Mouse (Mus musculus): ENCODE measurements around the gene Tmem208.
A peak's percentile ranks its signal among the peaks of the same experiment; 100 is the strongest.

Gene Tmem208

GRCm38 (mm10) chr8:105326968-105327367 is 814 bp downstream of the Tmem208 start:
- DNase-seq (ENCODE audit: low spot score): no peak

- no peak for DNase-seq (ENCODE audit: low spot score)
Observed at GRCm38 (mm10) chr8:105330325-105330724, 4.2 kb downstream of the Tmem208 start.

GRCm38 (mm10) chr8:105331469-105331868 is 5.3 kb downstream of the Tmem208 start:
- no peak for DNase-seq (ENCODE audit: low spot score)

GRCm38 (mm10) chr8:105331931-105332330 is 5.8 kb downstream of the Tmem208 start:
- no peak for DNase-seq (ENCODE audit: low spot score)

DNA sequence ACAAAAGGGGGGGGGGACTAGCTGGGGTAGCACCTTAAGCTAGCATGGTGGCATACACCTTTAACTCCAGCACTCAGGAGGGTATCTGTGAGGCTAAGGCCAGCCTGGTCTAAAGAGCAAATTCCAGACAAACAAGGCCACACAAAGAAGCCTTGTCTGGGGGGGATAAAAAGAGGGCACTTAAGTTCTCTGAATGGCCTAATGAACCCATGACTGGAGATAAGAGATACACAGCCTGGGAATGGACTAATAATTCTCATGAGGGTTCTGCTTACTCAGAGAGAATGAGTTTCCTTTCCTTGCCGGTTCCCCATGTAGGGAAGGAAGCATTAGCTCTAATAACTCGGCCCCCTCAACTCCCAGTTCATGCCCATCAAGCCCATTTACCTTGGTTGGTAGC is 6.4 kb downstream of the Tmem208 start:
- DNase-seq (ENCODE audit: low spot score): no peak

DNA sequence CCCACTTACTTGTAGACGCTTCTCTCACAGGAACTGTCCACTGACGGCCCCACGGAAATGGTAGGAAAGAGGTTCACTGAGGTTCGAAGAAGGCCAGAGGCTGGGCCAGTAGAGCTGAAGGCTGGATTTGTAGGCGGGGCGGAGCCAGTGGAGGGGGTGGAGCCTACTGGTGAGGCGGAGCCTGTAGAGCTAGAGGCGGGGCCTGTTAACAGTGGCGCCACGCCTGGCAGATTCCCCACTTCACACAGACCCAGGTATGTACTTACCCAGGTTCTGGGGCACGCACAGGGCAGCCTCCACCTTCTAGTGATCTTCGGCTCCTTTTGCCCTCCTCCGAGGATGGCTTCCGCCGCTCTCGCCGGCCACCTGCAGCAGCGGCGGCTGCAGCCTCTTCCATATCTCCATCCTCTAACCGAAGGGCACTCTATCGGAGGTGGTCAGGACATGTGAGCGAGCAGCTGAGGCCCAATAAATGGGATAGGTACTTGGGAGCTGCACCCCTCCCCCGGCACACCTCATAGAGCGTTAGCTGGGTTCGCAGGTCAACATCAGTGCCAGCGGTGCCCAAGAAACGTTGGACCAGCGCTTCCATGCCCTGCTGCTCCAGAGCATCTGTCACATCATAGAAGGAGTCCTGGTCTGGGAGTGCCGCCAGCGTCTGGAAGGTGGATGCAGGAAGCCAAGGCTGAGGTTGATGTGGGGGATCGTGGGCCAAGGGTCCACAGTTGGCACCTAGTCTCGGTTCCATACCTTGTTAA is 10.4 kb downstream of the Tmem208 start:
- DNase-seq (ENCODE audit: low spot score): no peak

DNA sequence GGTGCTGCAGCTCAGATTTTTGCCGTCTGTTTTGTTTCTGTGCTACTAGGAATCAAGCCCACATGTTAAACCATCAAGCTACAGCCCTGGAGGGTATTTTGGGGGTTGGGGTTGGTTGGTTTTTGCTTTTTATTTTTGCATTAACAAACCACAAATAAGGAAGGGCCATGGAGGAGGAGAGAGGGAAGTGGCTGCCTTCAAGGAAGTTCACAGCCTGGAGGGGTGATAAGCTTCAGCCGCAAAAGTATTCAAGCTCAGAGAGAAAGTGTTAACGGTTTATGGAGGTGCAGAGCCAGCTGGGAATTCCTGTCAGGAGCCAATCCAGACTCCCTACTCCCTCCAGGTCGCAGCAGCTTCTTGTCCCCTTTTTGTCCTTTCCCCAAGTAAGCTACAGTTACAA is 12.8 kb downstream of the Tmem208 start:
- no peak for DNase-seq (ENCODE audit: low spot score)

GRCm38 (mm10) chr8:105339886-105340635 is 13.9 kb downstream of the Tmem208 start:
- no peak for DNase-seq (ENCODE audit: low spot score)

GRCm38 (mm10) chr8:105341399-105341798 is 15.2 kb downstream of the Tmem208 start:
- no peak for DNase-seq (ENCODE audit: low spot score)

- no peak for DNase-seq (ENCODE audit: low spot score)
Observed at GRCm38 (mm10) chr8:105342768-105343167, 16.6 kb downstream of the Tmem208 start.

DNA sequence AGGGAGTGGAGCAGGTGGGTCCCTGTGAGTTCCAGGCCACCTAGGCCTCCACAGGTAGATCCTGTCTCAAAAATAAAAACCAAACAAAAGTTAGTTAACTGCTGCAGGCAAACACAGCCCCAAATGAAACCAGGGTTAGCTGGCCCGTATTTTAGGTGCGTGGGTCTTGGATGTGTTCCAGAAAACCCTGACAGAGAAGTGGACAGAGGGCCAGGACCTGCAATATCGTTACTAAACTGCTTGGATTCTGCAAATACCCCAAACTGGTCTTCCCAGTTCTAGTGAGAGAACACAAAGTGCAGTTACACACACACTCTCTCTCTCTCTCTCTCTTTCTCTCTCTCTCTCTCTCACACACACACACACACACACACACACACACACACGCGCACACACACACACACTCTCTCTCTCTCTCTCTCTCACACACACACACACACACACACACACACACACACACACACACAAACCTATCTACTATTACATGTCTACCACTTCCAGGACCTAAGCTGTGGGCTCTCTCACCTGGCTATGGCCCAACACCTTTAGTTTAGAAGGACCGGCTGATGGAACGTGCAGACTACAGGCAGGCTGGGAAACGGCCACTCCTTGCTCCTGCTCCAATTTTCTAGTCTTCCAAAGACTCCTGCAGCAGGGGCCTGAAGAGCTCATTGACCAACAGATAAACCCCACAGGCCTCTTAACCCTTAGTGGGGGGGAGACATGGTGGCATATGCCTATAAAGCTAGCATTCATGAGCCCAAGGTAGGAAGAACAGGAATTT is 17.8 kb downstream of the Tmem208 start:
- DNase-seq (ENCODE audit: low spot score): no peak

DNA sequence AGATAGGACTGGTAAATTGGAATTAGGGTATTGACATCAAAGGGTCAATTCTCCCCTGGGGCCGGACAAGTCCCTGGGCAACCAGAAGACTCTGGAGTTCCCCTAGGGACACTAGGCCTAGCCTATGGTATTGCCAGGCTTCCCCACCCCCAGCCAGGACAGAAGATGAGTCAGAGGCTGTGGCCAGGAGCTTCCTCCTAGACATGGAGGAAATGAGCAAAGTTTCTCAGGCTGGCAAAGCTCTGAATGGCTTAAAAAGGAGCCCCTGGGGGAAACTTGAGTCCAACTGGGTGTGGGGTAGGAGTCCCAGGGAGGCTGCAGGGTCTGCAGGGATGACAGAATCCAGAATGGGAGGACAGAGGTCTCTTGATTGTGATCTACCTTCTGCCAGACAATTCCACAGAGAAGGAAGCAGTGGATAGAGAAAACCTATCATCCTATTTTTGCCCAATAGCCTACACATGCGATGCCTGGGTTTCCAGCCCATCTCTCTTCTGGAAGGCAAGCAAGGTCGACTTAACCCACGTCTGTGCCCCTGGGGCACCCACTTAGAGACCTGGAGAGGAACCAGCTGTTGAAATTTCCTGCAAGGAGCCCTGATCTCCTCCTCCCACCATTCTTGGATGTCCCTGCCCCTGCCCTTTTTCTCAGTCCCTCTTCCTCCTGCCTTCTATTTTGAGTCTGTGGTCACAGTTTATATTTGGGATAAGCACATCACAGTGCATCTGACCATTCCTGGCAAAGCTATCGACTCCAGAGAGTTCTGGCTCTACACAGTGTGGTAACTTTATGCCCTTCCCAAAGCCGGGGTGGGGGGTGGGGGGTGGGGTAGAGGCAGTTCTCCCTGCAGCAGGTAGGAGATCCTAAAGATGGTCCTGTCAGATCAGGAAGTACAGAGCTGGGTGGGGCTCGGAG is 19.2 kb downstream of the Tmem208 start:
- no peak for DNase-seq (ENCODE audit: low spot score)

DNA sequence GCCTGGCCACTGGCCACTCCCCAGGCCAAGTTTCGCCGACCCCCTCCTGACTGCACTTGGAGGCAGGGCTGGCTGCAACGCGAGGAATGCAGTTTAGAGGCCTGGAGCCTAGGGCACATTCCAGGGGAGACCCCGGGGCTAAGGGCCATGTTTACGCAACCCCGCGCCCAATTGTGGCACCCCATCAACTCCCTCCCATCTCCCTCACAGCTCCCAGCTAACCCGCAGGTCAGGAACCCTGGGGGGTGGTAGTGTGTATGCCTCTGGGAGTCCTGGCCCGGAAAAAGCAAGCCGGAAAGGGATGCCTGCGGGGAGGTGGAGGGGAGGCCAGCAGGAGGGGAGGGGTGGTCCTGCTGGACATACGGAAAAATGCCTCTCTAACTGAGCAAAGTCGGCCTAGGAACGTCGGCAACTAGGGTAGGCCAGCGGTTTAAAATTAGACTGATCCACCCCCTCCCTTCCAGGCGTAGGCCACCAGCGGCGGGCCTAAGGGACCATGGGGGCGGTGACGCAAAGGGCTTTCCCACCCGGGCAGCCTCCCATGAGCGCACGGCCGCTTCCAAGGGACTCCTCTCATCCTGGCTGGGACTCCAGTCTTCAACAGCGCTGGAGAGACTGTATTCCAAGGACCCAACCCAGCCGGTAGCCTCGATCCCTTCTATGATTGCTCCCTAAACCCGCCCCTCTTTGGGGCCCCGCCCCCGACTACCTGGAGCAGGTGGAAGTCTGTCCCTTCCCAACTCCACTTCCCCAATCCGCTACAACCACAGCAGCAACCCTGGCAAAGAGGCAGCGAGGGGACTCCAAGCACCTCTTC is 20.7 kb downstream of the Tmem208 start:
- DNase-seq (ENCODE audit: low spot score): no peak

DNA sequence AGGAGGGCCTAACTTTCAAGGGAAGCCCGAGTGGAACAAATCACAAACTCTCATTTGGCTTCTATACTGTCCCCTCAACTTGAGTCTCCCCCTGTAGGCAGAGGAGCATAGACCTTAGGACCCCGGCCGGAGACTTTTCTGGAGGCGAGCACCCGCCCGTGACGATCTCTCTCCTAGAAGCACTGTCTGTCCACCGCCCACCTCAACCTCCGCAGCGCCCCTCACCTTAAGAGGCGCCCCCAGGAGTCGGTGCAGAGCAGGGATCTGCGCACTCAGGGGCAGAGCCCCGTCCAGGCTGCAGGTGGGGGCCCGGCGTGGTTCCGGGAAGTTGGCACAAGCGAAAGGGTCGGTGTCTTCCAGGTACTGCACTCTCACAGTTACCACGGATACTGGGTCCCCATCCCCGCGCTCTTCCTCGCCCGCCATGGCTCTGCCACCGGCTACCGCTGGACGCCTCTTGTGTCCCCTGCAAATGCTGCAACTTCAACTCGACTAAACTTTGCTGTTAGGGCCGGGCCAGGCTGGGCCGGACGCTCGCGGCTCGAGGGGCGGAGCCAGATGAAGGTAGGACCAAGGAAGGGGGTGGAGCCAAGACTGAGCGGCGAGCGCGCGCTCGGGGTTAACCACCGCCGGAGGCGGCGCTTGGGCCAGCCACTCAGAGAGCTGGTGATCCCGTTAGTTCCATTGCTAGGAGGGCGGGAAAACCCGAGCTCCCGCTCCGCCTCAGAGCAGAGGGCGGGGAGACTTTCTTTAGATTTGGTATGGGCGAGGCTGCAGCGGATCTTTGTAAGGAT is 21.5 kb downstream of the Tmem208 start, which contains the start of gene Fhod1:
Gene Fhod1 (minus strand): TSS at position 526 of the 794 bp plus-strand sequence.
- DNase-seq (ENCODE audit: low spot score): peak; percentile 74

- DNase-seq (ENCODE audit: low spot score): no peak
Observed at GRCm38 (mm10) chr8:105348450-105349095, 22.4 kb downstream of the Tmem208 start, which contains the start of gene Slc9a5. Gene Slc9a5 (plus strand): TSS chr8:105348843.

- DNase-seq (ENCODE audit: low spot score): no peak
Observed at GRCm38 (mm10) chr8:105349096-105349771, 23.1 kb downstream of the Tmem208 start.

GRCm38 (mm10) chr8:105350186-105350585 is 24.0 kb downstream of the Tmem208 start:
- DNase-seq (ENCODE audit: low spot score): no peak

DNA sequence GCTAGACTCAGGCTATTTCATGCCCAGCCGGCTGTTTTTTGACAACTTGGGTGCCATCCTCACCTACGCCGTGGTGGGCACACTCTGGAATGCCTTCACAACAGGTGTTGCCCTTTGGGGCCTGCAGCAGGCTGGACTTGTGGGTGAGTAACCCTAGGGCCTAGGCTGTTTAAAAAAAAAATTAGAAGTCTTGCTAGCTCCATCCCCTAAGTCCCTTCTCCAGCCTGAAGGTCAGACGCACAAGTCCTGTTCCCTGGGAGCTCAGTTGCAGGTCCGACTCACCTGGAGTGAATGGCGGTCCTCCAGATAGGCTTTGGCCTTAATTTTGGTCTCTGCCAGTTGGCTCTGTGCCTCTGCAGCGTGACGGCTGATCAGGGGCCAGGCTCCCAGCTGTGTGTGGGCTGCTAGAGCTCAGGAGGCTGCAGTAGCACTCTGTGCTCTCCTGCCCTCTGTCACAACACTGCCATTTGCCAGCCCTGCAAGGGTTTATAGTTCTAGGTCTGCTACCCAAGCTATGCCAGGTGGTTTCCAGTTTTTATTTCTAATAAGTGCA is 27.5 kb downstream of the Tmem208 start:
- DNase-seq (ENCODE audit: low spot score): no peak

Measured in urinary bladder, postnatal 10 days (tissue).